Mouse (Mus musculus): ENCODE measurements around the gene Sik3. TPM values are rescaled to one million over a fixed set of nuclear protein-coding genes. Genes with fewer than 3 reads are reported as not detected.

Gene Sik3
- polyA plus RNA-seq, 2 experiments: 13.7 to 23.9 TPM

- Histone ChIP-seq H3K9ac (ENCODE audit: low read depth, low read length, severe bottlenecking) (no peak overlapping the region), H3K4me2 (replicated peaks; ENCODE audit: low read depth, low read length, severe bottlenecking) (no peak overlapping the region), H3K27me3 (ENCODE audit: control insufficient read depth, insufficient read depth, low read length) (no peaks in the 10 kb centered on the region), H3K4me1 (ENCODE audit: control insufficient read depth, insufficient read depth, low read length) (peaks cover 29% of the 10 kb centered on the region), H3K27ac (replicated peaks; ENCODE audit: low read depth, low read length) (0 out of 2 replicates have a peak overlapping the region, but pooled peaks have one; percentile 52), H3K4me3 (replicated peaks; ENCODE audit: low read length) (no peak overlapping the region), H3K36me3 (ENCODE audit: control insufficient read depth, insufficient read depth, low read length) (no peaks in the 10 kb centered on the region), H3K9me3 (ENCODE audit: control insufficient read depth, low read length) (no peaks in the 10 kb centered on the region)
- no peak for TF ChIP-seq POLR2A (IDR thresholded peaks at IDR 0.05; ENCODE audit: borderline replicate concordance, extremely low read depth, insufficient read depth, insufficient read length)
- WGBS: 45% methylated on average over 7 of the region's 7 CpGs
- DNase-seq (ENCODE audit: low spot score) (no peak), ATAC-seq (ENCODE audit: low FRiP score, low read depth) (no peak)
Measured at GRCm38 (mm10) chr9:46110648-46111047, 98.0 kb downstream of the Sik3 start.

GRCm38 (mm10) chr9:46111334-46111733 lies 98.7 kb downstream of the Sik3 start:
- no peak for DNase-seq (ENCODE audit: low spot score)
- peaks cover 29% of the 10 kb centered on the region for H3K4me1 ChIP-seq (ENCODE audit: control insufficient read depth, insufficient read depth, low read length)
- H3K36me3 ChIP-seq (ENCODE audit: control insufficient read depth, insufficient read depth, low read length): no peaks in the 10 kb centered on the region
- ATAC-seq (ENCODE audit: low FRiP score, low read depth): no peak
- no peak overlapping the region for H3K4me2 ChIP-seq (replicated peaks; ENCODE audit: low read depth, low read length, severe bottlenecking)
- no peak overlapping the region for H3K9ac ChIP-seq (ENCODE audit: low read depth, low read length, severe bottlenecking)
- no peak for TF ChIP-seq POLR2A (IDR thresholded peaks at IDR 0.05; ENCODE audit: borderline replicate concordance, extremely low read depth, insufficient read depth, insufficient read length)
- H3K4me3 ChIP-seq (replicated peaks; ENCODE audit: low read length): no peak overlapping the region
- no peaks in the 10 kb centered on the region for H3K9me3 ChIP-seq (ENCODE audit: control insufficient read depth, low read length)
- no peaks in the 10 kb centered on the region for H3K27me3 ChIP-seq (ENCODE audit: control insufficient read depth, insufficient read depth, low read length)
- H3K27ac ChIP-seq (replicated peaks; ENCODE audit: low read depth, low read length): no peak overlapping the region

- H3K36me3 ChIP-seq (ENCODE audit: control insufficient read depth, insufficient read depth, low read length): no peaks in the 10 kb centered on the region
- ATAC-seq (ENCODE audit: low FRiP score, low read depth) (peak; percentile 65; the same call in 1 of the 2 replicates), DNase-seq (ENCODE audit: low spot score) (peak; percentile 82)
- H3K9me3 ChIP-seq (ENCODE audit: control insufficient read depth, low read length): no peaks in the 10 kb centered on the region
- WGBS: 40% methylated on average over 5 of the region's 5 CpGs
- no peak for TF ChIP-seq POLR2A (IDR thresholded peaks at IDR 0.05; ENCODE audit: borderline replicate concordance, extremely low read depth, insufficient read depth, insufficient read length)
- no peaks in the 10 kb centered on the region for H3K27me3 ChIP-seq (ENCODE audit: control insufficient read depth, insufficient read depth, low read length)
- peaks cover 29% of the 10 kb centered on the region for H3K4me1 ChIP-seq (ENCODE audit: control insufficient read depth, insufficient read depth, low read length)
- peak overlapping the region; percentile 74 for H3K27ac ChIP-seq (replicated peaks; ENCODE audit: low read depth, low read length)
- H3K9ac ChIP-seq (ENCODE audit: low read depth, low read length, severe bottlenecking): no peak overlapping the region
- H3K4me3 ChIP-seq (replicated peaks; ENCODE audit: low read length): no peak overlapping the region
- H3K4me2 ChIP-seq (replicated peaks; ENCODE audit: low read depth, low read length, severe bottlenecking): no peak overlapping the region
Measured at GRCm38 (mm10) chr9:46112246-46112645, 99.6 kb downstream of the Sik3 start.

- 75% methylated on average over 8 of the region's 8 CpGs for WGBS
- H3K4me2 ChIP-seq (replicated peaks; ENCODE audit: low read depth, low read length, severe bottlenecking): no peak overlapping the region
- no peak for TF ChIP-seq POLR2A (IDR thresholded peaks at IDR 0.05; ENCODE audit: borderline replicate concordance, extremely low read depth, insufficient read depth, insufficient read length)
- no peak overlapping the region; the same call in 1 of the 2 replicates for H3K27ac ChIP-seq (replicated peaks; ENCODE audit: low read depth, low read length)
- ATAC-seq (ENCODE audit: low FRiP score, low read depth) (no peak), DNase-seq (ENCODE audit: low spot score) (no peak)
- H3K27me3 ChIP-seq (ENCODE audit: control insufficient read depth, insufficient read depth, low read length): no peaks in the 10 kb centered on the region
- H3K4me1 ChIP-seq (ENCODE audit: control insufficient read depth, insufficient read depth, low read length): peaks cover 12% of the 10 kb centered on the region
- H3K36me3 ChIP-seq (ENCODE audit: control insufficient read depth, insufficient read depth, low read length): peaks cover 3% of the 10 kb centered on the region; the same call in 1 of the 2 replicates
- H3K4me3 ChIP-seq (replicated peaks; ENCODE audit: low read length): no peak overlapping the region
- no peak overlapping the region for H3K9ac ChIP-seq (ENCODE audit: low read depth, low read length, severe bottlenecking)
- no peaks in the 10 kb centered on the region for H3K9me3 ChIP-seq (ENCODE audit: control insufficient read depth, low read length)
Measured at GRCm38 (mm10) chr9:46118844-46119385, 106.3 kb downstream of the Sik3 start.

- Histone ChIP-seq H3K36me3 (ENCODE audit: control insufficient read depth, insufficient read depth, low read length) (peaks cover 6% of the 10 kb centered on the region; the same call in 1 of the 2 replicates), H3K4me3 (replicated peaks; ENCODE audit: low read length) (no peak overlapping the region), H3K4me1 (ENCODE audit: control insufficient read depth, insufficient read depth, low read length) (peaks cover 12% of the 10 kb centered on the region), H3K27me3 (ENCODE audit: control insufficient read depth, insufficient read depth, low read length) (no peaks in the 10 kb centered on the region), H3K9ac (ENCODE audit: low read depth, low read length, severe bottlenecking) (no peak overlapping the region), H3K4me2 (replicated peaks; ENCODE audit: low read depth, low read length, severe bottlenecking) (no peak overlapping the region), H3K9me3 (ENCODE audit: control insufficient read depth, low read length) (no peaks in the 10 kb centered on the region), H3K27ac (replicated peaks; ENCODE audit: low read depth, low read length) (peak overlapping the region; percentile 28; the same call in 1 of the 2 replicates)
- TF ChIP-seq POLR2A (IDR thresholded peaks at IDR 0.05; ENCODE audit: borderline replicate concordance, extremely low read depth, insufficient read depth, insufficient read length): no peak
- ATAC-seq (ENCODE audit: low FRiP score, low read depth): peak; percentile 87
- peak; percentile 91 for DNase-seq (ENCODE audit: low spot score)
- WGBS: 11% methylated on average over 6 of the region's 6 CpGs
Measured at GRCm38 (mm10) chr9:46119943-46120441, 107.4 kb downstream of the Sik3 start.
